Mouse (Mus musculus) adrenal gland, adult 2 months (tissue): Measurements from ENCODE around the gene Tns3. TPM values are rescaled to one million over a fixed set of nuclear protein-coding genes. Genes with fewer than 3 reads are reported as not detected.
"Not testable (repeated sequence)": the region's sequence is repeated elsewhere in the genome, so short reads cannot be mapped to it uniquely, and the experiment has no call there.

Experiments
- DNase-seq: peaks from one replicate; pipeline ENCODE4 v3.0.0; 2021
- polyA plus RNA-seq: library from polyadenylated mRNA; depleted of rRNA; stranded (reverse); fragments of >200 nt; gene quantifications from 2 replicates; pipeline ENCODE4 v1.2.3, GENCODE M21; 2012
- total RNA-seq, 2 experiments: library from RNA; stranded (reverse); gene quantifications; 2 replicates each; pipeline ENCODE4 v1.2.3; 2021

The Tns3 gene
- total and polyA plus RNA-seq, 3 experiments: 39.2 to 67.7 (median 57.2) TPM

GRCm38 (mm10) chr11:8622668-8623067 lies 41.7 kb downstream of the Tns3 start:
- DNase-seq: no peak

GRCm38 (mm10) chr11:8619111-8619510 lies 45.2 kb downstream of the Tns3 start:
- DNase-seq: not testable (repeated sequence)

- DNase-seq: no peak
These were observed 46.0 kb downstream of the Tns3 start for GRCm38 (mm10) chr11:8618301-8618700.

- DNase-seq: peak; percentile 60
These were observed 48.9 kb downstream of the Tns3 start for GRCm38 (mm10) chr11:8615436-8615835.

GRCm38 (mm10) chr11:8610456-8610855 lies 53.9 kb downstream of the Tns3 start:
- DNase-seq: no peak

GRCm38 (mm10) chr11:8609873-8610272 lies 54.5 kb downstream of the Tns3 start:
- DNase-seq: no peak

- DNase-seq: no peak
These were observed 57.2 kb downstream of the Tns3 start for GRCm38 (mm10) chr11:8607123-8607522.

GRCm38 (mm10) chr11:8604789-8605569 lies 59.4 kb downstream of the Tns3 start:
- DNase-seq: no peak

- DNase-seq: no peak
These were observed 61.7 kb downstream of the Tns3 start for GRCm38 (mm10) chr11:8602606-8603005.

- DNase-seq: no peak
These were observed 62.9 kb downstream of the Tns3 start for GRCm38 (mm10) chr11:8601411-8601821.

GRCm38 (mm10) chr11:8595642-8596041 lies 68.7 kb downstream of the Tns3 start:
- DNase-seq: no peak

- no peak for DNase-seq
These were observed 71.2 kb downstream of the Tns3 start for GRCm38 (mm10) chr11:8593172-8593571.

GRCm38 (mm10) chr11:8591271-8591670 lies 73.1 kb downstream of the Tns3 start:
- no peak for DNase-seq

GRCm38 (mm10) chr11:8589226-8589905 lies 75.0 kb downstream of the Tns3 start:
- DNase-seq: no peak

- DNase-seq: no peak
These were observed 76.4 kb downstream of the Tns3 start for GRCm38 (mm10) chr11:8587941-8588340.

GRCm38 (mm10) chr11:8586996-8587644 lies 77.2 kb downstream of the Tns3 start:
- no peak for DNase-seq

GRCm38 (mm10) chr11:8586374-8586773 lies 78.0 kb downstream of the Tns3 start:
- no peak for DNase-seq

GRCm38 (mm10) chr11:8585686-8586085 lies 78.6 kb downstream of the Tns3 start:
- DNase-seq: peak; percentile 38

- DNase-seq: no peak
These were observed 79.4 kb downstream of the Tns3 start for GRCm38 (mm10) chr11:8584925-8585324.

GRCm38 (mm10) chr11:8584307-8584706 lies 80.0 kb downstream of the Tns3 start:
- no peak for DNase-seq

- no peak for DNase-seq
These were observed 81.2 kb downstream of the Tns3 start for GRCm38 (mm10) chr11:8583137-8583536.

GRCm38 (mm10) chr11:8582101-8582920 lies 82.0 kb downstream of the Tns3 start:
- DNase-seq: no peak
